ENCODE assay signal across 33 mouse cellular contexts in genomic region chr4:127327749-127328148, GRCm38 (mm10). TPM values are rescaled to one million over a fixed set of nuclear protein-coding genes. Genes with fewer than 3 reads are reported as not detected.
A peak's percentile ranks its signal among the peaks of the same experiment; 100 is the strongest.
DNase-seq lines count a peak whose midpoint lies in the region; ATAC-seq and TF ChIP-seq lines count a peak whose summit lies in the region.
"Had no signal": no experiment of that assay in that cellular context is flagged by ENCODE, and none has a peak within 500 bp of the region (broad histone marks: within the 10 kb centered on the region; RNA-seq: fewer than 3 reads in every experiment).

No protein-coding gene starts in this region.

- DNase-seq in 3T3-L1 (ENCODE audit: low read depth, low spot score): peak; percentile 23
- DNase-seq in adrenal gland, adult 18-20 months (ENCODE audit: low spot score in 2 of 2): no peak
- no peak for DNase-seq in heart, postnatal 4 days
- DNase-seq in cerebellum, adult 11 months: no peak
- DNase-seq: adrenal gland, adult 8-10 months; cerebellum, adult 9-10 months; gastrocnemius, postnatal 14 days; heart, adult 18-20 months; heart, postnatal 14 days; kidney, adult 9 months; kidney, postnatal 25 days; lung, adult 18-20 months; lung, postnatal 10 days; midbrain, embryonic 14.5 days; thymus, adult 18-20 months; thymus, postnatal 36 days had no signal

- H3K9me3 ChIP-seq in E14TG2a.4 (ENCODE audit: low read length): no peaks in the 10 kb centered on the region
- H3K9me3 ChIP-seq: embryonic facial prominence, embryonic 15.5 days; forebrain, embryonic 10.5 days; heart, embryonic 13.5 days; hindbrain, embryonic 13.5 days; limb, embryonic 13.5 days; liver, embryonic 12.5 days; megakaryocyte, embryonic 14.5 days; neural tube, embryonic 13.5 days had no signal

- H3K27me3 ChIP-seq in E14TG2a.4 (ENCODE audit: insufficient read depth, low read length): peaks cover 4% of the 10 kb centered on the region; the same call in 1 of the 2 replicates
- H3K27me3 ChIP-seq: Patski had no signal

- no peak for TF ChIP-seq CTCF in E14TG2a.4 (conservative IDR thresholded peaks at IDR 0.05; ENCODE audit: low read length)
- no peak for TF ChIP-seq CTCF in embryonic fibroblast, embryonic 13.5 days (IDR thresholded peaks at IDR 0.05; ENCODE audit: borderline replicate concordance, insufficient read depth, low read length)

- H3K27ac ChIP-seq in embryonic fibroblast, embryonic 13.5 days (ENCODE audit: insufficient read depth, low read length): peak overlapping the region; percentile 66
- H3K27ac ChIP-seq: embryonic facial prominence, embryonic 15.5 days; forebrain, embryonic 10.5 days; heart, embryonic 13.5 days; hindbrain, embryonic 13.5 days; limb, embryonic 13.5 days; liver, embryonic 12.5 days; neural tube, embryonic 13.5 days had no signal

- H3K4me3 ChIP-seq in E14TG2a.4 (replicated peaks; ENCODE audit: low read length): peak overlapping the region; percentile 86
- H3K4me3 ChIP-seq in embryonic fibroblast, embryonic 13.5 days (ENCODE audit: insufficient read depth, low read length): no peak overlapping the region
- H3K4me3 ChIP-seq: embryonic facial prominence, embryonic 15.5 days; forebrain, embryonic 10.5 days; heart, embryonic 13.5 days; hindbrain, embryonic 13.5 days; limb, embryonic 13.5 days; liver, embryonic 12.5 days; neural tube, embryonic 13.5 days had no signal

- H3K4me1 ChIP-seq in E14TG2a.4 (replicated peaks; ENCODE audit: low read depth, low read length): peaks cover 92% of the 10 kb centered on the region
- H3K4me1 ChIP-seq in embryonic fibroblast, embryonic 13.5 days (ENCODE audit: control insufficient read depth, insufficient read depth, low read length): peaks cover 18% of the 10 kb centered on the region

- ATAC-seq in megakaryocyte progenitor cell, adult 5-6 weeks (replicated peaks; ENCODE audit: poor library complexity): peak; percentile 63
- ATAC-seq: forebrain, embryonic 16.5 days; liver, embryonic 12.5 days; Patski had no signal

- H3K36me3 ChIP-seq in E14TG2a.4 (ENCODE audit: insufficient read depth, low read length): peaks cover 51% of the 10 kb centered on the region
- H3K36me3 ChIP-seq: embryonic facial prominence, embryonic 15.5 days; forebrain, embryonic 10.5 days; heart, embryonic 13.5 days; hindbrain, embryonic 13.5 days; limb, embryonic 13.5 days; liver, embryonic 12.5 days; neural tube, embryonic 13.5 days had no signal

- no peak for TF ChIP-seq POLR2A in embryonic fibroblast, embryonic 13.5 days (IDR thresholded peaks at IDR 0.05; ENCODE audit: low read depth, low read length)

RNA-seq across cellular contexts. Expression of gene Gjb3, which starts 2.9 kb away (rescaled TPM):
- polyA plus RNA-seq in embryonic fibroblast, embryonic 13.5 days (2011; ENCODE audit: insufficient read length, low read depth, missing spikeins): 6.6 and 14.0 TPM in 2 replicates
- total RNA-seq in megakaryocyte progenitor cell, adult 5-6 weeks (2015): 0.59 and 2.3 TPM in 2 replicates
- total RNA-seq in megakaryocyte progenitor cell, adult 5-6 weeks (2017): 0.74 and 3.0 TPM in 2 replicates
- total RNA-seq in adrenal gland, adult 18-20 months (2021): not detected
- under 1 TPM in 1 of 2 experiments, not detected in 1; 0.43 TPM for total RNA-seq in heart, postnatal 4 days (2021)
- total RNA-seq: adrenal gland, adult 8-10 months; gastrocnemius, postnatal 14 days had no signal
- polyA plus RNA-seq: forebrain, embryonic 16.5 days; heart, embryonic 13.5 days; liver, embryonic 12.5 days; neural tube, embryonic 13.5 days had no signal

RNA-seq across cellular contexts. Expression of gene Gja4, which starts 13.9 kb away (rescaled TPM):
- not detected in 2 replicates for polyA plus RNA-seq in embryonic fibroblast, embryonic 13.5 days (2011; ENCODE audit: insufficient read length, low read depth, missing spikeins)
- total RNA-seq in megakaryocyte progenitor cell, adult 5-6 weeks (2015): not detected in 2 replicates
- not detected in 2 replicates for total RNA-seq in megakaryocyte progenitor cell, adult 5-6 weeks (2017)
- total RNA-seq in adrenal gland, adult 18-20 months (2021): 1 to 10 TPM; 2.7 to 3.1 TPM
- 10 to 100 TPM; 25.3 to 27.4 TPM for total RNA-seq in heart, postnatal 4 days (2021)

RNA-seq across cellular contexts. Expression of gene Gjb4, which starts 26.1 kb away (rescaled TPM):
- polyA plus RNA-seq in embryonic fibroblast, embryonic 13.5 days (2011; ENCODE audit: insufficient read length, low read depth, missing spikeins): 0.35 and 2.2 TPM in 2 replicates
- not detected in 2 replicates for total RNA-seq in megakaryocyte progenitor cell, adult 5-6 weeks (2015)
- not detected in 2 replicates for total RNA-seq in megakaryocyte progenitor cell, adult 5-6 weeks (2017)
- not detected for total RNA-seq in adrenal gland, adult 18-20 months (2021)
- not detected for total RNA-seq in heart, postnatal 4 days (2021)
- total RNA-seq: adrenal gland, adult 8-10 months; gastrocnemius, postnatal 14 days; heart, adult 18-20 months; heart, postnatal 14 days; layer of hippocampus, adult 8-10 months; left cerebral cortex, adult 18-20 months; left cerebral cortex, postnatal 25 days had no signal
- polyA plus RNA-seq: forebrain, embryonic 10.5 days; forebrain, embryonic 16.5 days; hindbrain, embryonic 13.5 days; limb, embryonic 13.5 days; liver, embryonic 12.5 days; midbrain, embryonic 14.5 days; neural tube, embryonic 13.5 days; stomach, embryonic 14.5 days had no signal

RNA-seq across cellular contexts. Expression of gene Gjb5, which starts 30.2 kb away (rescaled TPM):
- polyA plus RNA-seq in embryonic fibroblast, embryonic 13.5 days (2011; ENCODE audit: insufficient read length, low read depth, missing spikeins): 2.0 and 4.0 TPM in 2 replicates
- not detected in 2 replicates for total RNA-seq in megakaryocyte progenitor cell, adult 5-6 weeks (2015)
- not detected in 2 replicates for total RNA-seq in megakaryocyte progenitor cell, adult 5-6 weeks (2017)
- under 1 TPM in 1 of 2 experiments, not detected in 1; 0.17 TPM for total RNA-seq in adrenal gland, adult 18-20 months (2021)
- total RNA-seq in heart, postnatal 4 days (2021): under 1 TPM; 0.50 to 0.54 TPM
- total RNA-seq: layer of hippocampus, adult 8-10 months; left cerebral cortex, adult 18-20 months; left cerebral cortex, postnatal 25 days had no signal
- polyA plus RNA-seq: midbrain, embryonic 14.5 days had no signal

Comparison
In these comparisons a context has a peak if more than half of its experiments do, and no peak if none do; other contexts are left out.
1. RNA of gene Gja4, which starts 13.9 kb away (total RNA-seq): 25.3 to 27.4 TPM in heart, postnatal 4 days; 2.7 to 3.1 TPM in adrenal gland, adult 18-20 months and not detected in megakaryocyte progenitor cell, adult 5-6 weeks; every median in the first group is over 4 times any median in the second.